9 mouse cellular contexts compared by ENCODE assay signal in genomic region chr4:26543833-26544232, GRCm38 (mm10).
DNase-seq lines count a peak whose midpoint lies in the region; ATAC-seq and TF ChIP-seq lines count a peak whose summit lies in the region.
"Had no signal": no experiment of that assay in that cellular context is flagged by ENCODE, and none has a peak within 500 bp of the region (broad histone marks: within the 10 kb centered on the region; RNA-seq: fewer than 3 reads in every experiment).

No protein-coding gene starts in this region.

- no peaks in the 10 kb centered on the region; a peak in 1 of 4 replicates for H3K27me3 ChIP-seq in MEL (ENCODE audit: control insufficient read depth in 1 of 2, insufficient read depth in 2 of 2, low read length in 2 of 2)
- H3K27me3 ChIP-seq in midbrain, embryonic 14.5 days (ENCODE audit: control insufficient read depth, insufficient read depth, low read length): no peaks in the 10 kb centered on the region
- H3K27me3 ChIP-seq: heart, embryonic 15.5 days had no signal

- no peaks in the 10 kb centered on the region for H3K36me3 ChIP-seq in MEL (ENCODE audit: control insufficient read depth in 1 of 2, insufficient read depth in 2 of 2, low read length in 2 of 2)
- H3K36me3 ChIP-seq in midbrain, embryonic 14.5 days (ENCODE audit: control insufficient read depth, insufficient read depth, low read length): no peaks in the 10 kb centered on the region
- H3K36me3 ChIP-seq: heart, embryonic 15.5 days had no signal

- H3K4me2 ChIP-seq in midbrain, embryonic 14.5 days (ENCODE audit: low read length): no peak overlapping the region
- H3K4me2 ChIP-seq: heart, embryonic 15.5 days had no signal

- TF ChIP-seq RAD21 in MEL (IDR thresholded peaks at IDR 0.05; ENCODE audit: low read depth, low read length): peak; percentile 87

- no peak overlapping the region for H3K9ac ChIP-seq in MEL (ENCODE audit: control insufficient read depth, low read depth, low read length, poor library complexity, severe bottlenecking)
- no peak overlapping the region for H3K9ac ChIP-seq in midbrain, embryonic 14.5 days (replicated peaks; ENCODE audit: low read length)
- H3K9ac ChIP-seq: heart, embryonic 15.5 days had no signal

- no peaks in the 10 kb centered on the region for H3K79me2 ChIP-seq in MEL (ENCODE audit: control insufficient read depth, insufficient read depth, low read length, poor library complexity)

- peak in 2 of 3 experiments; percentile 11 to 68; a peak in 2 of 6 replicates for TF ChIP-seq CTCF in MEL (IDR thresholded peaks at IDR 0.05 in 2 of 3, conservative IDR thresholded peaks at IDR 0.05 in 1 of 3; ENCODE audit: control insufficient read depth in 1 of 3, insufficient read depth in 1 of 3, low read depth in 2 of 3, low read length in 3 of 3, poor library complexity in 1 of 3, severe bottlenecking in 1 of 3)

- TF ChIP-seq POLR2A in MEL (IDR thresholded peaks at IDR 0.05; ENCODE audit: control insufficient read depth in 1 of 2, insufficient read depth in 1 of 2, low read depth in 1 of 2, low read length in 2 of 2, poor library complexity in 1 of 2): no peak

- DNase-seq in kidney, adult 9 months: peak; percentile 37
- DNase-seq in kidney, postnatal 4 days: no peak
- DNase-seq in MEL (ENCODE audit: low read depth, low spot score): peak; percentile 62
- peak; percentile 39 for DNase-seq in embryo, embryonic 11.5 days (ENCODE audit: low read depth, low spot score)
- DNase-seq in midbrain, embryonic 14.5 days: peak; percentile 93
- no peak for DNase-seq in testis, postnatal 14 days (ENCODE audit: low spot score)
- DNase-seq in adrenal gland, postnatal 14 days: no peak

- ATAC-seq in midbrain, embryonic 14.5 days (ENCODE audit: low FRiP score, low TSS enrichment): no peak
- ATAC-seq in erythroid progenitor cell, adult 5-6 weeks (replicated peaks; ENCODE audit: low FRiP score, poor library complexity, severe bottlenecking): no peak

- no peak overlapping the region for H3K27ac ChIP-seq in MEL (ENCODE audit: control insufficient read depth, low read depth, low read length)
- no peak overlapping the region for H3K27ac ChIP-seq in midbrain, embryonic 14.5 days (replicated peaks; ENCODE audit: low read depth, low read length)
- H3K27ac ChIP-seq: heart, embryonic 15.5 days had no signal

- TF ChIP-seq EP300 in MEL (IDR thresholded peaks at IDR 0.05; ENCODE audit: low read depth in 1 of 2, low read length in 2 of 2): no peak

- H3K4me3 ChIP-seq in MEL (ENCODE audit: control insufficient read depth in 1 of 2, insufficient read depth in 1 of 2, low read depth in 2 of 2, low read length in 2 of 2): no peak overlapping the region
- H3K4me3 ChIP-seq in midbrain, embryonic 14.5 days (replicated peaks; ENCODE audit: low read depth, low read length): no peak overlapping the region
- H3K4me3 ChIP-seq: heart, embryonic 15.5 days had no signal

- H3K9me3 ChIP-seq in MEL (replicated peaks; ENCODE audit: insufficient read depth, low read length): no peaks in the 10 kb centered on the region
- no peaks in the 10 kb centered on the region for H3K9me3 ChIP-seq in midbrain, embryonic 14.5 days (ENCODE audit: control insufficient read depth, low read length)
- H3K9me3 ChIP-seq: heart, embryonic 15.5 days had no signal

- 38% methylated on average over 1 of the region's 1 CpGs for WGBS in midbrain, embryonic 14.5 days

- no peaks in the 10 kb centered on the region for H3K4me1 ChIP-seq in MEL (ENCODE audit: control insufficient read depth in 1 of 2, insufficient read depth in 2 of 2, low read length in 2 of 2)
- H3K4me1 ChIP-seq in midbrain, embryonic 14.5 days (ENCODE audit: control insufficient read depth, insufficient read depth, low read length): no peaks in the 10 kb centered on the region
- H3K4me1 ChIP-seq: heart, embryonic 15.5 days had no signal

TF ChIP-seq in MEL, 35 proteins besides CTCF, POLR2A, EP300 and RAD21:
- TF ChIP-seq MAX (IDR thresholded peaks at IDR 0.05; ENCODE audit: low read length): no peak
- no peak for TF ChIP-seq MYC (IDR thresholded peaks at IDR 0.05; ENCODE audit: low read depth, low read length)
- no peak for TF ChIP-seq USF2 (IDR thresholded peaks at IDR 0.05; ENCODE audit: borderline replicate concordance in 1 of 2, insufficient read depth in 1 of 2, low read depth in 1 of 2, low read length in 2 of 2)
- no peak for TF ChIP-seq NRF1 (IDR thresholded peaks at IDR 0.05; ENCODE audit: insufficient read depth, low read depth, low read length, poor library complexity, severe bottlenecking)
- no peak for TF ChIP-seq TBP (IDR thresholded peaks at IDR 0.05; ENCODE audit: low read depth, low read length)
- peak; percentile 63 for TF ChIP-seq ZC3H11A (IDR thresholded peaks at IDR 0.05; ENCODE audit: low read depth, low read length)
- TF ChIP-seq GATA1 (IDR thresholded peaks at IDR 0.05; ENCODE audit: low read depth, low read length): no peak
- no peak for TF ChIP-seq CHD1 (IDR thresholded peaks at IDR 0.05; ENCODE audit: low read depth, low read length)
- no peak for TF ChIP-seq ZMIZ1 (IDR thresholded peaks at IDR 0.05; ENCODE audit: low read depth, low read length)
- peak; percentile 67 for TF ChIP-seq SMC3 (IDR thresholded peaks at IDR 0.05; ENCODE audit: low read depth, low read length)
- TF ChIP-seq CHD2 (IDR thresholded peaks at IDR 0.05; ENCODE audit: low read length): no peak
- TF ChIP-seq E2F4 (IDR thresholded peaks at IDR 0.05; ENCODE audit: borderline replicate concordance, low read depth, low read length): no peak

Comparison
In these comparisons a context has a peak if more than half of its experiments do, and no peak if none do; other contexts are left out.
1. DNase-seq: peak in kidney, adult 9 months (single experiment), MEL (single experiment), embryo, embryonic 11.5 days (single experiment) and midbrain, embryonic 14.5 days (single experiment); none in kidney, postnatal 4 days (0 of 2), testis, postnatal 14 days (single experiment) and adrenal gland, postnatal 14 days (single experiment).